Mouse (Mus musculus): ENCODE results near the gene Fmod. TPM values are rescaled to one million over a fixed set of nuclear protein-coding genes. Genes with fewer than 3 reads are reported as not detected.

Fmod gene
- polyA plus RNA-seq, 2 experiments: 1.1 TPM

- TF ChIP-seq EP300 (IDR thresholded peaks at IDR 0.05; ENCODE audit: low read depth) (no peak), CTCF (IDR thresholded peaks at IDR 0.05; ENCODE audit: low read depth) (no peak)
- peaks cover 40% of the 10 kb centered on the region for H3K27me3 ChIP-seq (ENCODE audit: control insufficient read depth, insufficient read depth, low read length)
Measured at GRCm38 (mm10) chr1:134062411-134063085, 25.5 kb downstream of the Fmod start.

GRCm38 (mm10) chr1:134063086-134063772 is 26.2 kb downstream of the Fmod start:
- H3K4me3 ChIP-seq (ENCODE audit: insufficient read depth in 1 of 2, low read depth in 2 of 2, low read length in 2 of 2): peak overlapping the region in 1 of 2 experiments; percentile 30; a peak in 1 of 4 replicates
- peaks cover 56 to 71% of the 10 kb centered on the region in 2 experiments for H3K4me1 ChIP-seq (replicated peaks; ENCODE audit: control insufficient read depth in 2 of 2, insufficient read depth in 2 of 2, low read length in 1 of 2)
- H3K27ac ChIP-seq: no peak overlapping the region; the same call in 1 of the 2 replicates
- 5% methylated on average over 33 of the region's 33 CpGs for WGBS (ENCODE audit: insufficient replicate concordance)
- no peaks in the 10 kb centered on the region for H3K36me3 ChIP-seq (replicated peaks; ENCODE audit: control insufficient read depth, insufficient read depth, low read depth)
- H3K9ac ChIP-seq (replicated peaks): peak overlapping the region; percentile 2
- no peak for ATAC-seq (ENCODE audit: insufficient read depth)
- no peak for DNase-seq (ENCODE audit: low read depth in 3 of 3, low spot score in 3 of 3)
- H3K27me3 ChIP-seq (ENCODE audit: control insufficient read depth, insufficient read depth, low read length): peaks cover 40% of the 10 kb centered on the region
- TF ChIP-seq CTCF (IDR thresholded peaks at IDR 0.05; ENCODE audit: low read depth) (no peak), EP300 (IDR thresholded peaks at IDR 0.05; ENCODE audit: low read depth) (no peak)
- H3K9me3 ChIP-seq (ENCODE audit: control insufficient read depth, low read length): no peaks in the 10 kb centered on the region
- H3K4me2 ChIP-seq (ENCODE audit: low read depth): peak overlapping the region; percentile 45

More at GRCm38 (mm10) chr1:134062411-134063085, 25.5 kb downstream of the Fmod start:
- Histone ChIP-seq H3K4me1 (replicated peaks; ENCODE audit: control insufficient read depth in 2 of 2, insufficient read depth in 2 of 2, low read length in 1 of 2) (peaks cover 56 to 74% of the 10 kb centered on the region in 2 experiments), H3K9ac (replicated peaks) (no peak overlapping the region; the same call in 1 of the 2 replicates), H3K9me3 (ENCODE audit: control insufficient read depth, low read length) (no peaks in the 10 kb centered on the region), H3K27ac (no peak overlapping the region), H3K4me3 (ENCODE audit: insufficient read depth in 1 of 2, low read depth in 2 of 2, low read length in 2 of 2) (peak overlapping the region in 1 of 2 experiments; percentile 20; a peak in 1 of 4 replicates), H3K36me3 (replicated peaks; ENCODE audit: control insufficient read depth, insufficient read depth, low read depth) (no peaks in the 10 kb centered on the region), H3K4me2 (ENCODE audit: low read depth) (peak overlapping the region; percentile 45)
- DNase-seq (ENCODE audit: low read depth in 3 of 3, low spot score in 3 of 3) (no peak), ATAC-seq (ENCODE audit: insufficient read depth) (no peak)
- 24% methylated on average over 11 of the region's 11 CpGs for WGBS (ENCODE audit: insufficient replicate concordance)

- H3K36me3 ChIP-seq (replicated peaks; ENCODE audit: control insufficient read depth, insufficient read depth, low read depth): no peaks in the 10 kb centered on the region
- H3K4me1 ChIP-seq (replicated peaks; ENCODE audit: control insufficient read depth in 2 of 2, insufficient read depth in 2 of 2, low read length in 1 of 2): peaks cover 56 to 71% of the 10 kb centered on the region in 2 experiments
- no peak for ATAC-seq (ENCODE audit: insufficient read depth)
- peak overlapping the region; percentile 45 for H3K4me2 ChIP-seq (ENCODE audit: low read depth)
- TF ChIP-seq CTCF (IDR thresholded peaks at IDR 0.05; ENCODE audit: low read depth) (no peak), EP300 (IDR thresholded peaks at IDR 0.05; ENCODE audit: low read depth) (no peak)
- no peak overlapping the region; the same call in 1 of the 2 replicates for H3K9ac ChIP-seq (replicated peaks)
- DNase-seq (ENCODE audit: low read depth in 3 of 3, low spot score in 3 of 3): no peak
- no peaks in the 10 kb centered on the region for H3K9me3 ChIP-seq (ENCODE audit: control insufficient read depth, low read length)
- no peak overlapping the region for H3K4me3 ChIP-seq (ENCODE audit: insufficient read depth in 1 of 2, low read depth in 2 of 2, low read length in 2 of 2)
- 26% methylated on average over 9 of the region's 9 CpGs for WGBS (ENCODE audit: insufficient replicate concordance)
- H3K27ac ChIP-seq: no peak overlapping the region; the same call in 1 of the 2 replicates
- peaks cover 40% of the 10 kb centered on the region for H3K27me3 ChIP-seq (ENCODE audit: control insufficient read depth, insufficient read depth, low read length)
Measured at GRCm38 (mm10) chr1:134063773-134064125, 26.7 kb downstream of the Fmod start.

DNA sequence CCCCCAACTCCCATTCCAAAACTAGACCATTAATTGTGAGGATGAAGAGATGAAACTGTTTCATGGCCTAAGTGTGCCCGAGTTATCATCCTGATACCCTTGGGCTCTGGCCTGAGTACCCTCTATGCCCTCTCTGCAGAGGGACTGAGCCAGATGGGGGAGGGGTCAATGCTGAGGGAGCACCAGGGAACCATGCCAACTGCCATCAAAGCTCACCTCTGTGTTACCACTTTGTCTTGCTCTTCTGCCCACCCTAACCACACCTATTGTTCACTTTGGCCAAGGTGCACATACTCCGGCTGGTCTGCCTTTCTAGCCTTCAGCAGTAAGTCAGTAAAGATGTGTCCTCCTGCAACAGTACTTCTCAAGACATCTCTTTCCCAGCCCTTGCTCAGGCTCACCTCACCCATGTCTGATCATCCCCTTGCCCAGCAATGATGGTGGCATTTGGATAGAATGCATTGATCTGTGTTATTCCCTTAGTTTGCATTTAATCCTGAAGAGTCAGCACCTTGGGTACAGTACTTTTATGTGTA is 27.3 kb downstream of the Fmod start:
- ATAC-seq (ENCODE audit: insufficient read depth): no peak

More for the DNA sequence above, 27.3 kb downstream of the Fmod start:
- H3K4me1 ChIP-seq (replicated peaks; ENCODE audit: control insufficient read depth in 2 of 2, insufficient read depth in 2 of 2, low read length in 1 of 2): peaks cover 54 to 71% of the 10 kb centered on the region in 2 experiments
- no peak overlapping the region for H3K27ac ChIP-seq
- H3K4me2 ChIP-seq (ENCODE audit: low read depth): no peak overlapping the region
- no peak for TF ChIP-seq EP300 (IDR thresholded peaks at IDR 0.05; ENCODE audit: low read depth)
- no peak for TF ChIP-seq CTCF (IDR thresholded peaks at IDR 0.05; ENCODE audit: low read depth)
- peaks cover 40% of the 10 kb centered on the region for H3K27me3 ChIP-seq (ENCODE audit: control insufficient read depth, insufficient read depth, low read length)
- H3K9me3 ChIP-seq (ENCODE audit: control insufficient read depth, low read length): no peaks in the 10 kb centered on the region
- H3K4me3 ChIP-seq (ENCODE audit: insufficient read depth in 1 of 2, low read depth in 2 of 2, low read length in 2 of 2): no peak overlapping the region
- WGBS (ENCODE audit: insufficient replicate concordance): 74% methylated on average over 2 of the region's 2 CpGs
- DNase-seq (ENCODE audit: low read depth in 3 of 3, low spot score in 3 of 3): no peak
- H3K9ac ChIP-seq (replicated peaks): no peak overlapping the region
- no peaks in the 10 kb centered on the region for H3K36me3 ChIP-seq (replicated peaks; ENCODE audit: control insufficient read depth, insufficient read depth, low read depth)

Data from liver, embryonic 14.5 days (tissue).